Mouse (Mus musculus) fat pad, adult 2 months (tissue): ENCODE data around the gene Nkrf.
"Not testable (repeated sequence)": the region's sequence is repeated elsewhere in the genome, so short reads cannot be mapped to it uniquely, and the experiment has no call there.

Experiments
- DNase-seq: peaks from one replicate; pipeline ENCODE4 v3.0.0-alpha.2; 2011; ENCODE audit warnings: low read depth, low spot score; ENCODE audit errors: extremely low read depth

Nkrf gene

GRCm38 (mm10) chrX:36902321-36903114, at the start of gene Nkrf:
TSS of gene Nkrf (minus strand) at chrX:36902899.
- DNase-seq = no peak

- DNase-seq = no peak
Observed at GRCm38 (mm10) chrX:36941106-36941505, 38.4 kb upstream of the Nkrf start.

GRCm38 (mm10) chrX:36939806-36940413, 37.2 kb upstream of the Nkrf start:
- DNase-seq = no peak

GRCm38 (mm10) chrX:36935326-36935966, 32.7 kb upstream of the Nkrf start:
- no peak for DNase-seq

GRCm38 (mm10) chrX:36930574-36930973, 27.9 kb upstream of the Nkrf start:
- DNase-seq = no peak

- no peak for DNase-seq
Observed at GRCm38 (mm10) chrX:36929694-36930093, 27.0 kb upstream of the Nkrf start.

- no peak for DNase-seq
Observed at GRCm38 (mm10) chrX:36928791-36929190, 26.1 kb upstream of the Nkrf start.

- no peak for DNase-seq
Observed at GRCm38 (mm10) chrX:36921346-36921745, 18.6 kb upstream of the Nkrf start.

GRCm38 (mm10) chrX:36917749-36918148, 15.1 kb upstream of the Nkrf start:
- no peak for DNase-seq

- no peak for DNase-seq
Observed at GRCm38 (mm10) chrX:36911343-36911742, 8.6 kb upstream of the Nkrf start.

- no peak for DNase-seq
Observed at GRCm38 (mm10) chrX:36906539-36906938, 3.8 kb upstream of the Nkrf start.

GRCm38 (mm10) chrX:36903115-36903768, 543 bp upstream of the Nkrf start:
- peak; percentile 21 for DNase-seq

GRCm38 (mm10) chrX:36901655-36902054, 1.0 kb downstream of the Nkrf start:
- no peak for DNase-seq

GRCm38 (mm10) chrX:36898931-36899330, 3.8 kb downstream of the Nkrf start:
- not testable (repeated sequence) for DNase-seq

GRCm38 (mm10) chrX:36884719-36885118, 18.0 kb downstream of the Nkrf start:
- no peak for DNase-seq

- DNase-seq = no peak
Observed at GRCm38 (mm10) chrX:36874704-36875128, 28.0 kb downstream of the Nkrf start.

- no peak for DNase-seq
Observed at GRCm38 (mm10) chrX:36874178-36874696, 28.5 kb downstream of the Nkrf start.

- DNase-seq = no peak
Observed at GRCm38 (mm10) chrX:36873765-36874164, 28.9 kb downstream of the Nkrf start, which contains the start of the genes Ube2a and C330007P06Rik. TSS of gene Ube2a (plus strand) at chrX:36873900. TSS of gene C330007P06Rik (minus strand) at chrX:36874111.

GRCm38 (mm10) chrX:36870372-36870771, 32.3 kb downstream of the Nkrf start:
- DNase-seq = no peak

- DNase-seq = no peak
Observed at GRCm38 (mm10) chrX:36864609-36865328, 37.9 kb downstream of the Nkrf start.
